Mouse (Mus musculus): ENCODE results near the gene Epha8.

DNA sequence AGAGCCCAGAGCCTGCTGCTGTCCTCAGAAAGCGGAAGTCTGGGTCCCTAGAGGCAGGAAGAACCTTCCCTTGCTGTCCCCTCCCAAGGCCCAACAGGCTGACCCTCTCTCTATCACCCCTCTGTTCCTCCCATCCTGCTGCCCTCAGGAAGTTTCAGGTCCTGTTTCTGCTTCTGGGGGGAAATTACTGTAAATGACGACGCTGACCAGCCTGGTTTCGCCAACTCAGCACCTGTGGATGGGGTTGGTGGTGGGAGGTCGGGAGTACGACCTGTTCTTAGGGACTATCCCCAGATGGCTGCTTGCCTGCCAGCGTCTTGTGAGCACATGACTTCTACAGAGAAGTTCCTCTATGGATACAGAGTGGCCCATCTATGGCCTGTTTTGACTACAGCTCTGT is 70.5 kb downstream of the Epha8 start, which contains the start of gene C1qb:
- TF ChIP-seq POLR2A (IDR thresholded peaks at IDR 0.05; ENCODE audit: insufficient read length, low read depth) (no peak), E2F4 (IDR thresholded peaks at IDR 0.05; ENCODE audit: insufficient read depth) (no peak), USF1 (IDR thresholded peaks at IDR 0.05; ENCODE audit: low read depth) (no peak)
